Mouse (Mus musculus): ENCODE measurements around the gene Trp53i11. TPM values are rescaled to one million over a fixed set of nuclear protein-coding genes. Genes with fewer than 3 reads are reported as not detected.
A peak's percentile ranks its signal among the peaks of the same experiment; 100 is the strongest.

The Trp53i11 gene
- polyA plus RNA-seq, 1 experiment from 2014 or later: 46.6 TPM

GRCm38 (mm10) chr2:93201997-93202396 is 14.6 kb downstream of the Trp53i11 start:
- Histone ChIP-seq H3K27ac (ENCODE audit: low read depth, low read length) (no peak overlapping the region), H3K36me3 (ENCODE audit: control insufficient read depth, insufficient read depth, low read length) (peaks cover 22% of the 10 kb centered on the region), H3K9ac (ENCODE audit: low read depth, low read length) (no peak overlapping the region), H3K27me3 (ENCODE audit: control insufficient read depth, insufficient read depth, low read length) (no peaks in the 10 kb centered on the region), H3K4me1 (ENCODE audit: control insufficient read depth, insufficient read depth, low read length) (peaks cover 3% of the 10 kb centered on the region; the same call in 1 of the 2 replicates), H3K9me3 (ENCODE audit: control insufficient read depth, low read length) (no peaks in the 10 kb centered on the region), H3K4me2 (replicated peaks; ENCODE audit: low read depth, low read length) (no peak overlapping the region), H3K4me3 (ENCODE audit: low read length) (no peak overlapping the region)
- no peak for ATAC-seq (ENCODE audit: low FRiP score, low TSS enrichment)
- 84% methylated on average over 3 of the region's 3 CpGs for WGBS

- Histone ChIP-seq H3K9me3 (ENCODE audit: control insufficient read depth, low read length) (no peaks in the 10 kb centered on the region), H3K27ac (ENCODE audit: low read depth, low read length) (no peak overlapping the region), H3K4me1 (ENCODE audit: control insufficient read depth, insufficient read depth, low read length) (peaks cover 3% of the 10 kb centered on the region; the same call in 1 of the 2 replicates), H3K4me3 (ENCODE audit: low read length) (no peak overlapping the region), H3K36me3 (ENCODE audit: control insufficient read depth, insufficient read depth, low read length) (peaks cover 22% of the 10 kb centered on the region), H3K4me2 (replicated peaks; ENCODE audit: low read depth, low read length) (no peak overlapping the region), H3K9ac (ENCODE audit: low read depth, low read length) (no peak overlapping the region), H3K27me3 (ENCODE audit: control insufficient read depth, insufficient read depth, low read length) (no peaks in the 10 kb centered on the region)
- ATAC-seq (ENCODE audit: low FRiP score, low TSS enrichment): no peak
- WGBS: 40% methylated on average over 1 of the region's 1 CpGs
Observed at GRCm38 (mm10) chr2:93202782-93203181, 15.4 kb downstream of the Trp53i11 start.

- Histone ChIP-seq H3K4me1 (ENCODE audit: control insufficient read depth, insufficient read depth, low read length) (peaks cover 3% of the 10 kb centered on the region; the same call in 1 of the 2 replicates), H3K4me3 (ENCODE audit: low read length) (no peak overlapping the region), H3K9ac (ENCODE audit: low read depth, low read length) (no peak overlapping the region), H3K4me2 (replicated peaks; ENCODE audit: low read depth, low read length) (no peak overlapping the region), H3K36me3 (ENCODE audit: control insufficient read depth, insufficient read depth, low read length) (peaks cover 28% of the 10 kb centered on the region), H3K27me3 (ENCODE audit: control insufficient read depth, insufficient read depth, low read length) (no peaks in the 10 kb centered on the region), H3K9me3 (ENCODE audit: control insufficient read depth, low read length) (no peaks in the 10 kb centered on the region), H3K27ac (ENCODE audit: low read depth, low read length) (no peak overlapping the region)
- peak; percentile 42; the same call in 1 of the 2 replicates for ATAC-seq (ENCODE audit: low FRiP score, low TSS enrichment)
- WGBS: 25% methylated on average over 10 of the region's 10 CpGs
Observed at GRCm38 (mm10) chr2:93203682-93204081, 16.3 kb downstream of the Trp53i11 start.

GRCm38 (mm10) chr2:93204571-93204970 is 17.2 kb downstream of the Trp53i11 start:
- ATAC-seq (ENCODE audit: low FRiP score, low TSS enrichment): no peak
- WGBS: 85% methylated on average over 6 of the region's 6 CpGs
- peaks cover 28% of the 10 kb centered on the region for H3K36me3 ChIP-seq (ENCODE audit: control insufficient read depth, insufficient read depth, low read length)

GRCm38 (mm10) chr2:93206126-93206525 is 18.8 kb downstream of the Trp53i11 start:
- no peak overlapping the region for H3K27ac ChIP-seq (ENCODE audit: low read depth, low read length)
- peaks cover 40% of the 10 kb centered on the region for H3K36me3 ChIP-seq (ENCODE audit: control insufficient read depth, insufficient read depth, low read length)
- no peak overlapping the region for H3K4me2 ChIP-seq (replicated peaks; ENCODE audit: low read depth, low read length)
- no peak overlapping the region for H3K4me3 ChIP-seq (ENCODE audit: low read length)
- ATAC-seq (ENCODE audit: low FRiP score, low TSS enrichment): no peak
- H3K9ac ChIP-seq (ENCODE audit: low read depth, low read length): no peak overlapping the region
- WGBS: 94% methylated on average over 1 of the region's 1 CpGs
- no peaks in the 10 kb centered on the region for H3K4me1 ChIP-seq (ENCODE audit: control insufficient read depth, insufficient read depth, low read length)
- H3K9me3 ChIP-seq (ENCODE audit: control insufficient read depth, low read length): no peaks in the 10 kb centered on the region
- H3K27me3 ChIP-seq (ENCODE audit: control insufficient read depth, insufficient read depth, low read length): no peaks in the 10 kb centered on the region

More at GRCm38 (mm10) chr2:93204571-93204970, 17.2 kb downstream of the Trp53i11 start:
- no peak overlapping the region for H3K4me2 ChIP-seq (replicated peaks; ENCODE audit: low read depth, low read length)
- no peaks in the 10 kb centered on the region for H3K9me3 ChIP-seq (ENCODE audit: control insufficient read depth, low read length)
- no peaks in the 10 kb centered on the region for H3K27me3 ChIP-seq (ENCODE audit: control insufficient read depth, insufficient read depth, low read length)
- no peak overlapping the region for H3K9ac ChIP-seq (ENCODE audit: low read depth, low read length)
- H3K27ac ChIP-seq (ENCODE audit: low read depth, low read length): no peak overlapping the region; the same call in 1 of the 2 replicates
- H3K4me1 ChIP-seq (ENCODE audit: control insufficient read depth, insufficient read depth, low read length): peaks cover 3% of the 10 kb centered on the region; the same call in 1 of the 2 replicates
- H3K4me3 ChIP-seq (ENCODE audit: low read length): no peak overlapping the region

- no peak overlapping the region for H3K9ac ChIP-seq (ENCODE audit: low read depth, low read length)
- H3K4me2 ChIP-seq (replicated peaks; ENCODE audit: low read depth, low read length): no peak overlapping the region
- no peaks in the 10 kb centered on the region for H3K9me3 ChIP-seq (ENCODE audit: control insufficient read depth, low read length)
- H3K27me3 ChIP-seq (ENCODE audit: control insufficient read depth, insufficient read depth, low read length): no peaks in the 10 kb centered on the region
- H3K27ac ChIP-seq (ENCODE audit: low read depth, low read length): no peak overlapping the region
- ATAC-seq (ENCODE audit: low FRiP score, low TSS enrichment): no peak
- no peak overlapping the region for H3K4me3 ChIP-seq (ENCODE audit: low read length)
- peaks cover 10% of the 10 kb centered on the region for H3K4me1 ChIP-seq (ENCODE audit: control insufficient read depth, insufficient read depth, low read length)
- H3K36me3 ChIP-seq (ENCODE audit: control insufficient read depth, insufficient read depth, low read length): peaks cover 26% of the 10 kb centered on the region
- 78% methylated on average over 2 of the region's 2 CpGs for WGBS
Observed at GRCm38 (mm10) chr2:93212386-93212785, 25.0 kb downstream of the Trp53i11 start.

- Histone ChIP-seq H3K4me1 (ENCODE audit: control insufficient read depth, insufficient read depth, low read length) (peaks cover 13% of the 10 kb centered on the region), H3K4me2 (replicated peaks; ENCODE audit: low read depth, low read length) (no peak overlapping the region), H3K4me3 (ENCODE audit: low read length) (no peak overlapping the region), H3K27ac (ENCODE audit: low read depth, low read length) (no peak overlapping the region), H3K9ac (ENCODE audit: low read depth, low read length) (no peak overlapping the region), H3K36me3 (ENCODE audit: control insufficient read depth, insufficient read depth, low read length) (peaks cover 23% of the 10 kb centered on the region), H3K9me3 (ENCODE audit: control insufficient read depth, low read length) (no peaks in the 10 kb centered on the region), H3K27me3 (ENCODE audit: control insufficient read depth, insufficient read depth, low read length) (no peaks in the 10 kb centered on the region)
- no peak for ATAC-seq (ENCODE audit: low FRiP score, low TSS enrichment)
- 98% methylated on average over 2 of the region's 2 CpGs for WGBS
Observed at GRCm38 (mm10) chr2:93212865-93213264, 25.5 kb downstream of the Trp53i11 start.

GRCm38 (mm10) chr2:93214192-93214591 is 26.8 kb downstream of the Trp53i11 start:
- Histone ChIP-seq H3K4me3 (ENCODE audit: low read length) (no peak overlapping the region), H3K36me3 (ENCODE audit: control insufficient read depth, insufficient read depth, low read length) (peaks cover 17% of the 10 kb centered on the region), H3K27ac (ENCODE audit: low read depth, low read length) (no peak overlapping the region), H3K27me3 (ENCODE audit: control insufficient read depth, insufficient read depth, low read length) (no peaks in the 10 kb centered on the region), H3K9me3 (ENCODE audit: control insufficient read depth, low read length) (no peaks in the 10 kb centered on the region), H3K4me2 (replicated peaks; ENCODE audit: low read depth, low read length) (no peak overlapping the region), H3K9ac (ENCODE audit: low read depth, low read length) (no peak overlapping the region), H3K4me1 (ENCODE audit: control insufficient read depth, insufficient read depth, low read length) (peaks cover 13% of the 10 kb centered on the region)
- ATAC-seq (ENCODE audit: low FRiP score, low TSS enrichment): no peak
- WGBS: 87% methylated on average over 1 of the region's 1 CpGs

- ATAC-seq (ENCODE audit: low FRiP score, low TSS enrichment): no peak
- no peaks in the 10 kb centered on the region for H3K9me3 ChIP-seq (ENCODE audit: control insufficient read depth, low read length)
- peaks cover 13% of the 10 kb centered on the region for H3K4me1 ChIP-seq (ENCODE audit: control insufficient read depth, insufficient read depth, low read length)
- H3K4me2 ChIP-seq (replicated peaks; ENCODE audit: low read depth, low read length): no peak overlapping the region
- no peak overlapping the region for H3K27ac ChIP-seq (ENCODE audit: low read depth, low read length)
- 76% methylated on average over 10 of the region's 10 CpGs for WGBS
- peaks cover 12% of the 10 kb centered on the region; the same call in 1 of the 2 replicates for H3K36me3 ChIP-seq (ENCODE audit: control insufficient read depth, insufficient read depth, low read length)
- H3K27me3 ChIP-seq (ENCODE audit: control insufficient read depth, insufficient read depth, low read length): no peaks in the 10 kb centered on the region
- H3K9ac ChIP-seq (ENCODE audit: low read depth, low read length): no peak overlapping the region
- no peak overlapping the region for H3K4me3 ChIP-seq (ENCODE audit: low read length)
Observed at GRCm38 (mm10) chr2:93215790-93216189, 28.4 kb downstream of the Trp53i11 start.
